Mouse (Mus musculus) right cerebral cortex, postnatal 10 days (tissue): ENCODE measurements at regions not wholly inside any gene's neighbourhood (a gene's known extent, or its start where the extent isn't known, plus 50 kb on each side); places are given as distances from the start of the nearest gene placed in this dataset.
A peak's percentile ranks its signal among the peaks of the same experiment; 100 is the strongest.
"Not testable (repeated sequence)": the region's sequence is repeated elsewhere in the genome, so short reads cannot be mapped to it uniquely, and the experiment has no call there.

Experiments used
- DNase-seq, 2 experiments: peaks; one replicate each; pipeline ENCODE4 v3.0.0; 2021; ENCODE audit warnings: low spot score in 2 of 2

GRCm38 (mm10) chr14:86197864-86198263 lies 943.2 kb downstream of the Diaph3 start:
- no peak for DNase-seq

GRCm38 (mm10) chr14:86184663-86185381 lies 956.2 kb downstream of the Diaph3 start:
- DNase-seq, result no peak

GRCm38 (mm10) chr14:86178517-86178916 lies 962.5 kb downstream of the Diaph3 start:
- DNase-seq, result no peak

GRCm38 (mm10) chr14:86171118-86171517 lies 969.9 kb downstream of the Diaph3 start:
- DNase-seq, result no peak

- peak; percentile 29 to 50 for DNase-seq
Measured at GRCm38 (mm10) chr14:86159151-86159550, 981.9 kb downstream of the Diaph3 start.

- DNase-seq, result no peak
Measured at GRCm38 (mm10) chr14:86154688-86155087, 986.3 kb downstream of the Diaph3 start.

- no peak for DNase-seq
Measured at GRCm38 (mm10) chr14:86151276-86151675, 989.8 kb downstream of the Diaph3 start.

- DNase-seq, result no peak
Measured at GRCm38 (mm10) chr14:86150329-86150866, 990.6 kb downstream of the Diaph3 start.

GRCm38 (mm10) chr14:86115254-86116057 lies 1025.6 kb downstream of the Diaph3 start:
- no peak for DNase-seq

- DNase-seq, result no peak
Measured at GRCm38 (mm10) chr14:86101497-86101896, 1039.5 kb downstream of the Diaph3 start.

- DNase-seq, result no peak
Measured at GRCm38 (mm10) chr14:86070313-86071100, 1070.5 kb downstream of the Diaph3 start.

GRCm38 (mm10) chr14:86069329-86069728 lies 1071.7 kb downstream of the Diaph3 start:
- DNase-seq, result no peak

- DNase-seq, result no peak
Measured at GRCm38 (mm10) chr14:86067743-86068142, 1073.3 kb downstream of the Diaph3 start.

GRCm38 (mm10) chr14:86063620-86063943 lies 1077.5 kb downstream of the Diaph3 start:
- no peak for DNase-seq

GRCm38 (mm10) chr14:86062885-86063619 lies 1078.0 kb downstream of the Diaph3 start:
- peak; percentile 45 to 52 for DNase-seq

- no peak for DNase-seq
Measured at GRCm38 (mm10) chr14:86056991-86057390, 1084.0 kb downstream of the Diaph3 start.

GRCm38 (mm10) chr14:86054668-86055067 lies 1086.4 kb downstream of the Diaph3 start:
- no peak for DNase-seq

- no peak for DNase-seq
Measured at GRCm38 (mm10) chr14:86029401-86029800, 1111.6 kb downstream of the Diaph3 start.

GRCm38 (mm10) chr14:86017611-86018010 lies 1123.4 kb downstream of the Diaph3 start:
- not testable (repeated sequence) for DNase-seq
